Comparison of ENCODE assay signal across 13 mouse cellular contexts in the genomic region with DNA sequence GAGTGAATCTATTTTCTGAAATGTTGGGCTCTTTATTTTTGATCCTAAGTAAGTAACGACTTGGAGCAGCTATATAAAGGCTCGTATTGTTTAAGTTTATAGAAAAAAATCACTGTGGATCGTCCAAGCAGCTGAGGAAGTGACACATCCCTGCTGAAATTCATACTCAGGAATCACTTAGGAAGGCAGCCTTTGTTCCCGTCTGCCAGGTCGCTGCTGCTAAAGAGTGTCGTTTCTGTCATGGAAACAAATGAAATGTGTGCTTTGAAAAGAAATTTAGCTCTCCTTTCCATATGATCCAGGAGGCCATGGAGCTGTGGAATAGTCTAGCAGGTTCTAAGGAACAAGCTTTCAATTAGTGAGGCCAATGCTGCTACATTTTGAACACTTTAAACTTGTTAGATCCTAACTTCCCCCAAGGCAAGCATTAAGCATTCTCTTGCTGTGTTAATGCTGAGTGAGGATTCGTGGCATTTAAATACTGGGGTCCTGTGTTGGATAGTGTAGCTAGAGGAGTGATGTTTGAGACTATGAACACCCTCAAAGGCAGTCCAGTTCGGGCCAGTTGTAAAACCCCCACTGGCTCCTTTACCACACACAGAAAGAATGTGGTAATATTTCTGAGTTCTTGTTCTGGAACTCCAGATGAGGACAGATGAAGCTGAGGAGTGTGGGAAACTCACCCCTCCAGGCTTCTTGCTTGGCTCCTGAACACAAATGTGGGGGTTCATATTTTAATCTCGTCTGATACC. TPM values are rescaled to one million over a fixed set of nuclear protein-coding genes. Genes with fewer than 3 reads are reported as not detected.
DNase-seq lines count a peak whose midpoint lies in the region; ATAC-seq and TF ChIP-seq lines count a peak whose summit lies in the region.
"Had no signal": no experiment of that assay in that cellular context is flagged by ENCODE, and none has a peak within 500 bp of the region (broad histone marks: within the 10 kb centered on the region; RNA-seq: fewer than 3 reads in every experiment).

No protein-coding gene starts in this region.

- TF ChIP-seq EP300 in heart, postnatal 0 days (IDR thresholded peaks at IDR 0.05; ENCODE audit: low read depth) = no peak

- TF ChIP-seq CTCF in heart, postnatal 0 days (IDR thresholded peaks at IDR 0.05; ENCODE audit: low read depth) = no peak
- TF ChIP-seq CTCF in layer of hippocampus, adult 2 months (conservative IDR thresholded peaks at IDR 0.05) = no peak

- DNase-seq in heart, postnatal 0 days (ENCODE audit: low spot score) = no peak
- DNase-seq in heart, postnatal 4 days = no peak
- DNase-seq in embryo, embryonic 11 days = peak; percentile 30
- DNase-seq in neural tube, embryonic 11.5 days (ENCODE audit: low spot score) = no peak
- DNase-seq in right cerebral cortex, postnatal 36 days (ENCODE audit: low spot score in 2 of 2) = no peak
- no peak for DNase-seq in layer of hippocampus, adult 2 months (ENCODE audit: low spot score in 2 of 2)
- no peak for DNase-seq in layer of hippocampus, postnatal 25 days (ENCODE audit: extremely low spot score in 1 of 2, low spot score in 1 of 2)
- DNase-seq: right cerebral cortex, postnatal 25 days had no signal

- H3K27me3 ChIP-seq in heart, postnatal 0 days (ENCODE audit: control insufficient read depth, insufficient read depth, low read length) = no peaks in the 10 kb centered on the region
- no peaks in the 10 kb centered on the region for H3K27me3 ChIP-seq in hindbrain, embryonic 15.5 days
- H3K27me3 ChIP-seq in neural tube, embryonic 11.5 days (ENCODE audit: control insufficient read depth, insufficient read depth, low read length) = no peaks in the 10 kb centered on the region
- H3K27me3 ChIP-seq: CH12.LX had no signal

- no peaks in the 10 kb centered on the region for H3K4me1 ChIP-seq in heart, postnatal 0 days (ENCODE audit: control insufficient read depth, insufficient read depth)
- peaks cover 24% of the 10 kb centered on the region for H3K4me1 ChIP-seq in hindbrain, embryonic 15.5 days (replicated peaks)
- H3K4me1 ChIP-seq in neural tube, embryonic 11.5 days (ENCODE audit: control insufficient read depth, insufficient read depth, low read length) = peaks cover 11% of the 10 kb centered on the region

- ATAC-seq in heart, postnatal 0 days (ENCODE audit: insufficient read depth, low read depth) = no peak
- ATAC-seq in hindbrain, embryonic 15.5 days (ENCODE audit: low FRiP score, low read depth) = no peak
- no peak for ATAC-seq in neural tube, embryonic 11.5 days (ENCODE audit: insufficient read depth, low FRiP score, low TSS enrichment)

- peak overlapping the region; percentile 2; the same call in 1 of the 2 replicates for H3K27ac ChIP-seq in heart, postnatal 0 days (ENCODE audit: low read depth)
- peak overlapping the region; percentile 32; the same call in 1 of the 2 replicates for H3K27ac ChIP-seq in hindbrain, embryonic 15.5 days (replicated peaks)
- 0 out of 2 replicates have a peak overlapping the region, but pooled peaks have one; percentile 42 for H3K27ac ChIP-seq in neural tube, embryonic 11.5 days (ENCODE audit: low read depth, low read length)
- H3K27ac ChIP-seq in layer of hippocampus, adult 2 months = no peak overlapping the region
- H3K27ac ChIP-seq: kidney, postnatal 0 days had no signal

- no peak overlapping the region for H3K4me2 ChIP-seq in heart, postnatal 0 days (ENCODE audit: low read depth, low read length)
- no peak overlapping the region for H3K4me2 ChIP-seq in hindbrain, embryonic 15.5 days
- no peak overlapping the region for H3K4me2 ChIP-seq in neural tube, embryonic 11.5 days (ENCODE audit: low read depth)

- H3K9me3 ChIP-seq in heart, postnatal 0 days (replicated peaks; ENCODE audit: control insufficient read depth, low read length) = no peaks in the 10 kb centered on the region
- no peaks in the 10 kb centered on the region for H3K9me3 ChIP-seq in hindbrain, embryonic 15.5 days
- H3K9me3 ChIP-seq in neural tube, embryonic 11.5 days (ENCODE audit: control insufficient read depth, low read length) = no peaks in the 10 kb centered on the region

- 39% methylated on average over 9 of the region's 9 CpGs for WGBS in heart, postnatal 0 days
- WGBS in hindbrain, embryonic 15.5 days = 28% methylated on average over 9 of the region's 9 CpGs
- WGBS in neural tube, embryonic 11.5 days = 36% methylated on average over 9 of the region's 9 CpGs

- H3K9ac ChIP-seq in heart, postnatal 0 days (replicated peaks; ENCODE audit: low read depth, low read length) = no peak overlapping the region
- H3K9ac ChIP-seq in hindbrain, embryonic 15.5 days = no peak overlapping the region
- H3K9ac ChIP-seq in neural tube, embryonic 11.5 days (ENCODE audit: low read length) = no peak overlapping the region

- no peak overlapping the region for H3K4me3 ChIP-seq in heart, postnatal 0 days (ENCODE audit: low read depth, low read length)
- no peak overlapping the region for H3K4me3 ChIP-seq in hindbrain, embryonic 15.5 days
- no peak overlapping the region for H3K4me3 ChIP-seq in neural tube, embryonic 11.5 days (ENCODE audit: low read depth, low read length)
- no peak overlapping the region for H3K4me3 ChIP-seq in layer of hippocampus, adult 2 months

- H3K36me3 ChIP-seq in heart, postnatal 0 days (replicated peaks; ENCODE audit: control insufficient read depth, insufficient read depth, low read length) = no peaks in the 10 kb centered on the region
- H3K36me3 ChIP-seq in hindbrain, embryonic 15.5 days = no peaks in the 10 kb centered on the region
- H3K36me3 ChIP-seq in neural tube, embryonic 11.5 days (ENCODE audit: control insufficient read depth, insufficient read depth, low read length) = no peaks in the 10 kb centered on the region

RNA-seq across cellular contexts. Expression of gene Adamts12, which starts 19.8 kb away (rescaled TPM):
- total RNA-seq in heart, postnatal 0 days (2014; rRNA removed; ENCODE audit: low replicate concordance) = 5.4 and 6.4 TPM in 2 replicates
- 1.1 and 1.2 TPM in 2 replicates for polyA plus RNA-seq in heart, postnatal 0 days (2015; fragmentation: Nextera tagmentation; extraction: Ambion mirVana)
- 10 to 100 TPM; 16.4 to 18.4 TPM for total RNA-seq in heart, postnatal 4 days (2021)
- polyA plus RNA-seq in hindbrain, embryonic 15.5 days (2015; fragmentation: Nextera tagmentation; extraction: Ambion mirVana) = 1.5 and 2.0 TPM in 2 replicates
- 1.6 and 2.2 TPM in 2 replicates for polyA plus RNA-seq in neural tube, embryonic 11.5 days (2014; fragmentation: Nextera tagmentation; extraction: Ambion mirVana)
- 1 to 10 TPM in 1 of 2 experiments, under 1 TPM in 1; 0.39 to 1.3 TPM for total RNA-seq in layer of hippocampus, adult 2 months (2021)
- total RNA-seq in layer of hippocampus, postnatal 25 days (2021) = under 1 TPM; 0.85 to 0.86 TPM
- total RNA-seq: neutrophil, adult 5-6 weeks had no signal

RNA-seq across cellular contexts. Expression of gene Rxfp3, which starts 46.6 kb away (rescaled TPM):
- 1.8 TPM in 1 of 2 replicates, not detected in the other for total RNA-seq in heart, postnatal 0 days (2014; rRNA removed; ENCODE audit: low replicate concordance)
- polyA plus RNA-seq in heart, postnatal 0 days (2015; fragmentation: Nextera tagmentation; extraction: Ambion mirVana) = 0.05 and 0.07 TPM in 2 replicates
- total RNA-seq in heart, postnatal 4 days (2021) = under 1 TPM; 0.05 to 0.09 TPM
- 5.6 TPM in 2 replicates for polyA plus RNA-seq in hindbrain, embryonic 15.5 days (2015; fragmentation: Nextera tagmentation; extraction: Ambion mirVana)
- polyA plus RNA-seq in neural tube, embryonic 11.5 days (2014; fragmentation: Nextera tagmentation; extraction: Ambion mirVana) = 1.7 and 2.0 TPM in 2 replicates
- 1 to 10 TPM; 5.2 to 5.5 TPM for total RNA-seq in layer of hippocampus, adult 2 months (2021)
- total RNA-seq in layer of hippocampus, postnatal 25 days (2021) = 1 to 10 TPM; 5.0 to 6.0 TPM
- total RNA-seq: CH12.LX; neutrophil, adult 5-6 weeks had no signal
- polyA plus RNA-seq: testis, adult 2 months had no signal
